In genomic region chr5:118136391-118136790, GRCm38 (mm10) we compare ENCODE assay signal across 27 mouse cellular contexts. TPM values are rescaled to one million over a fixed set of nuclear protein-coding genes. Genes with fewer than 3 reads are reported as not detected.
DNase-seq lines count a peak whose midpoint lies in the region; ATAC-seq and TF ChIP-seq lines count a peak whose summit lies in the region.
"Had no signal": no experiment of that assay in that cellular context is flagged by ENCODE, and none has a peak within 500 bp of the region (broad histone marks: within the 10 kb centered on the region; RNA-seq: fewer than 3 reads in every experiment).

No protein-coding gene starts in this region.

- H3K4me2 ChIP-seq in hindbrain, embryonic 13.5 days: no peak overlapping the region
- no peak overlapping the region for H3K4me2 ChIP-seq in hindbrain, postnatal 0 days (ENCODE audit: low read depth, low read length)
- peak overlapping the region; percentile 3; the same call in 1 of the 2 replicates for H3K4me2 ChIP-seq in limb, embryonic 12.5 days
- no peak overlapping the region for H3K4me2 ChIP-seq in limb, embryonic 15.5 days
- H3K4me2 ChIP-seq: embryonic facial prominence, embryonic 13.5 days; forebrain, embryonic 12.5 days; forebrain, embryonic 15.5 days; heart, embryonic 12.5 days; heart, embryonic 15.5 days had no signal

- H3K9ac ChIP-seq in hindbrain, embryonic 13.5 days: 0 out of 2 replicates have a peak overlapping the region, but pooled peaks have one; percentile 19
- no peak overlapping the region for H3K9ac ChIP-seq in hindbrain, postnatal 0 days (replicated peaks; ENCODE audit: low read length)
- H3K9ac ChIP-seq in limb, embryonic 12.5 days (replicated peaks): 0 out of 2 replicates have a peak overlapping the region, but pooled peaks have one; percentile 23
- H3K9ac ChIP-seq in limb, embryonic 15.5 days: no peak overlapping the region
- H3K9ac ChIP-seq: embryonic facial prominence, embryonic 13.5 days; forebrain, embryonic 12.5 days; forebrain, embryonic 15.5 days; heart, embryonic 12.5 days; heart, embryonic 15.5 days had no signal

- H3K4me1 ChIP-seq in hindbrain, embryonic 13.5 days (replicated peaks): peaks cover 9% of the 10 kb centered on the region
- H3K4me1 ChIP-seq in hindbrain, postnatal 0 days (ENCODE audit: insufficient read depth, low read length): no peaks in the 10 kb centered on the region
- peaks cover 64% of the 10 kb centered on the region for H3K4me1 ChIP-seq in megakaryocyte, embryonic 14.5 days
- H3K4me1 ChIP-seq in limb, embryonic 12.5 days (replicated peaks): peaks cover 31% of the 10 kb centered on the region
- peaks cover 25% of the 10 kb centered on the region for H3K4me1 ChIP-seq in limb, embryonic 15.5 days
- H3K4me1 ChIP-seq: embryonic facial prominence, embryonic 13.5 days; forebrain, embryonic 15.5 days; hindbrain, embryonic 10.5 days had no signal

- no peak overlapping the region; the same call in 1 of the 2 replicates for H3K27ac ChIP-seq in hindbrain, embryonic 13.5 days
- no peak overlapping the region for H3K27ac ChIP-seq in hindbrain, postnatal 0 days
- peak overlapping the region; percentile 89 for H3K27ac ChIP-seq in limb, embryonic 12.5 days
- peak overlapping the region; percentile 55 for H3K27ac ChIP-seq in limb, embryonic 15.5 days
- H3K27ac ChIP-seq: embryonic facial prominence, embryonic 10.5 days; embryonic facial prominence, embryonic 13.5 days; forebrain, embryonic 12.5 days; forebrain, embryonic 15.5 days; heart, embryonic 15.5 days; hindbrain, embryonic 10.5 days had no signal

- H3K36me3 ChIP-seq in hindbrain, embryonic 13.5 days: peaks cover 33% of the 10 kb centered on the region
- H3K36me3 ChIP-seq in hindbrain, postnatal 0 days (ENCODE audit: insufficient read depth, low read length): peaks cover 10% of the 10 kb centered on the region
- H3K36me3 ChIP-seq in megakaryocyte, embryonic 14.5 days (replicated peaks; ENCODE audit: low read length): peaks cover 81% of the 10 kb centered on the region
- H3K36me3 ChIP-seq in limb, embryonic 12.5 days: peaks cover 56% of the 10 kb centered on the region
- peaks cover 31% of the 10 kb centered on the region for H3K36me3 ChIP-seq in limb, embryonic 15.5 days

- no peak overlapping the region for H3K4me3 ChIP-seq in hindbrain, embryonic 13.5 days
- H3K4me3 ChIP-seq in hindbrain, postnatal 0 days (ENCODE audit: low read length): no peak overlapping the region
- peak overlapping the region; percentile 18 for H3K4me3 ChIP-seq in megakaryocyte, embryonic 14.5 days (replicated peaks)
- H3K4me3 ChIP-seq in limb, embryonic 12.5 days (replicated peaks): no peak overlapping the region
- H3K4me3 ChIP-seq in limb, embryonic 15.5 days: no peak overlapping the region
- H3K4me3 ChIP-seq: embryonic facial prominence, embryonic 10.5 days; embryonic facial prominence, embryonic 13.5 days; erythroblast, embryonic 14.5 days; forebrain, embryonic 12.5 days; forebrain, embryonic 15.5 days; heart, embryonic 12.5 days; heart, embryonic 15.5 days; hindbrain, embryonic 10.5 days had no signal

- no peak for ATAC-seq in hindbrain, embryonic 13.5 days (ENCODE audit: low FRiP score)
- ATAC-seq in hindbrain, postnatal 0 days: no peak
- no peak for ATAC-seq in megakaryocyte, adult 5-6 weeks (ENCODE audit: poor library complexity, severe bottlenecking)
- ATAC-seq in limb, embryonic 12.5 days (ENCODE audit: insufficient number of reproducible peaks, insufficient read depth, low FRiP score, low TSS enrichment, low read depth): peak; percentile 81
- ATAC-seq in limb, embryonic 15.5 days (ENCODE audit: insufficient number of reproducible peaks, low FRiP score, low TSS enrichment, low read depth): no peak
- ATAC-seq in monocyte, adult 5-6 weeks (replicated peaks; ENCODE audit: insufficient number of reproducible peaks, low FRiP score, low TSS enrichment, poor library complexity, severe bottlenecking): no peak
- ATAC-seq: activated CD4-positive, CD25-positive, alpha-beta regulatory T cell, adult 4 months; forebrain, embryonic 15.5 days had no signal

- no peaks in the 10 kb centered on the region for H3K9me3 ChIP-seq in hindbrain, embryonic 13.5 days
- no peaks in the 10 kb centered on the region for H3K9me3 ChIP-seq in hindbrain, postnatal 0 days (ENCODE audit: low read length)
- no peaks in the 10 kb centered on the region for H3K9me3 ChIP-seq in megakaryocyte, embryonic 14.5 days
- no peaks in the 10 kb centered on the region for H3K9me3 ChIP-seq in limb, embryonic 12.5 days
- no peaks in the 10 kb centered on the region for H3K9me3 ChIP-seq in limb, embryonic 15.5 days
- H3K9me3 ChIP-seq: embryonic facial prominence, embryonic 10.5 days; embryonic facial prominence, embryonic 13.5 days; forebrain, embryonic 12.5 days; forebrain, embryonic 15.5 days; heart, embryonic 12.5 days; heart, embryonic 15.5 days; hindbrain, embryonic 10.5 days had no signal

- 84% methylated on average over 5 of the region's 5 CpGs for WGBS in hindbrain, embryonic 13.5 days
- whole genome bisulfite sequencing in hindbrain, postnatal 0 days: 85% methylated on average over 5 of the region's 5 CpGs
- whole genome bisulfite sequencing in limb, embryonic 12.5 days: 54% methylated on average over 5 of the region's 5 CpGs
- WGBS in limb, embryonic 15.5 days: 32% methylated on average over 5 of the region's 5 CpGs

- H3K27me3 ChIP-seq in hindbrain, embryonic 13.5 days: no peaks in the 10 kb centered on the region
- no peaks in the 10 kb centered on the region for H3K27me3 ChIP-seq in hindbrain, postnatal 0 days (ENCODE audit: insufficient read depth, low read length)
- H3K27me3 ChIP-seq in megakaryocyte, embryonic 14.5 days (replicated peaks): no peaks in the 10 kb centered on the region
- no peaks in the 10 kb centered on the region for H3K27me3 ChIP-seq in limb, embryonic 12.5 days
- H3K27me3 ChIP-seq in limb, embryonic 15.5 days: no peaks in the 10 kb centered on the region
- H3K27me3 ChIP-seq: embryonic facial prominence, embryonic 13.5 days; forebrain, embryonic 12.5 days; forebrain, embryonic 15.5 days; heart, embryonic 12.5 days; heart, embryonic 15.5 days had no signal

- no peak for DNase-seq in hindbrain, postnatal 0 days (ENCODE audit: low spot score)
- DNase-seq: adrenal gland, adult 8-10 months; adrenal gland, postnatal 25 days; cerebellum, adult 11-12 months; cerebellum, adult 8-10 months; cerebellum, postnatal 10 days; cerebellum, postnatal 36 days; embryo, embryonic 11 days; gastrocnemius, postnatal 25 days; heart, adult 18-20 months; heart, postnatal 10 days; heart, postnatal 36 days had no signal

- no peak for TF ChIP-seq CTCF in hindbrain, postnatal 0 days (IDR thresholded peaks at IDR 0.05; ENCODE audit: low read depth)

RNA-seq across cellular contexts. Expression of gene Fbxw8, which starts 18.9 kb away (rescaled TPM):
- polyA plus RNA-seq in hindbrain, embryonic 13.5 days (2015; fragmentation: Nextera tagmentation; extraction: Ambion mirVana): 22.8 and 23.7 TPM in 2 replicates
- 57.5 and 58.0 TPM in 2 replicates for total RNA-seq in hindbrain, postnatal 0 days (2014; rRNA removed)
- 18.0 and 18.2 TPM in 2 replicates for polyA plus RNA-seq in hindbrain, postnatal 0 days (2015; fragmentation: Nextera tagmentation; extraction: Ambion mirVana)
- 22.8 and 42.5 TPM in 2 replicates for polyA plus RNA-seq in megakaryocyte, embryonic 14.5 days (2012; ENCODE audit: insufficient read depth, low replicate concordance)
- 7.0 and 7.1 TPM in 2 replicates for total RNA-seq in megakaryocyte, adult 5-6 weeks (2015)
- total RNA-seq in megakaryocyte, adult 5-6 weeks (2017): 11.3 and 11.7 TPM in 2 replicates
- 42.9 and 44.5 TPM in 2 replicates for polyA plus RNA-seq in limb, embryonic 12.5 days (2016; fragmentation: Nextera tagmentation; extraction: Ambion mirVana)
- 20.7 and 26.3 TPM in 2 replicates for polyA plus RNA-seq in limb, embryonic 15.5 days (2015; fragmentation: Nextera tagmentation; extraction: Ambion mirVana)
- total RNA-seq in monocyte, adult 5-6 weeks (2017): 10.3 to 18.2 TPM (median 12.6 TPM) in 3 replicates

RNA-seq across cellular contexts. Expression of gene Hrk, which starts 28.1 kb away (rescaled TPM):
- 2.3 and 2.6 TPM in 2 replicates for polyA plus RNA-seq in hindbrain, embryonic 13.5 days (2015; fragmentation: Nextera tagmentation; extraction: Ambion mirVana)
- total RNA-seq in hindbrain, postnatal 0 days (2014; rRNA removed): 14.0 TPM in 2 replicates
- polyA plus RNA-seq in hindbrain, postnatal 0 days (2015; fragmentation: Nextera tagmentation; extraction: Ambion mirVana): 4.3 and 4.6 TPM in 2 replicates
- not detected in 2 replicates for polyA plus RNA-seq in megakaryocyte, embryonic 14.5 days (2012; ENCODE audit: insufficient read depth, low replicate concordance)
- total RNA-seq in megakaryocyte, adult 5-6 weeks (2015): not detected in 2 replicates
- not detected in 2 replicates for total RNA-seq in megakaryocyte, adult 5-6 weeks (2017)
- polyA plus RNA-seq in limb, embryonic 12.5 days (2016; fragmentation: Nextera tagmentation; extraction: Ambion mirVana): 0.13 TPM in 2 replicates
- 0.04 and 0.10 TPM in 2 replicates for polyA plus RNA-seq in limb, embryonic 15.5 days (2015; fragmentation: Nextera tagmentation; extraction: Ambion mirVana)
- not detected in 3 replicates for total RNA-seq in monocyte, adult 5-6 weeks (2017)
- polyA plus RNA-seq: erythroblast, embryonic 14.5 days had no signal

Comparison
In these comparisons a context has a peak if more than half of its experiments do, and no peak if none do; other contexts are left out.
1. H3K9ac ChIP-seq: peak in hindbrain, embryonic 13.5 days (single experiment) and limb, embryonic 12.5 days (single experiment); none in hindbrain, postnatal 0 days (single experiment) and limb, embryonic 15.5 days (single experiment).
2. H3K27ac ChIP-seq: peak in limb, embryonic 12.5 days (single experiment) and limb, embryonic 15.5 days (single experiment); none in hindbrain, embryonic 13.5 days (single experiment) and hindbrain, postnatal 0 days (single experiment).